Mouse (Mus musculus): ENCODE data around the gene D11Wsu47e.

D11Wsu47e gene

GRCm38 (mm10) chr11:113737912-113738311 is 53.7 kb downstream of the D11Wsu47e start:
- no peak for DNase-seq

DNA sequence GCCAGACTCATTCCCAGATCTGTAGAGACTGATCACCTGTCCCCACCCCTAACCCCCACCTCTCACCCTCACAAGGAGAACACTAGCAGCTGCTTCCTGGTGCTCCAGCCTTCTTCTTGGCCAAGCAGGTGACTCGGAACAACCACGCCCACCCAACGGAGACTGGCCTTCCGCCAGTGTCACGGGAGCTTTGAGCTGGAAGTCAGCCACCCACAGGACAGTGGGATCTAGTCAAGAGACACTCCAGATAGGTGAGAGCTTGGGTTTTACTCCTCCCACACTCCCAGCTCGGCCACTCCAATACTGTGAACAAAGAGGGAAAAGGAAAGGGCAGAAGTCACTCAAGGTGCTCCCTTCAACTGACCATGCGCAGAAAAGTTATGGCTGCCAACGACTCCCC is 55.0 kb downstream of the D11Wsu47e start:
- DNase-seq: no peak

GRCm38 (mm10) chr11:113740100-113740499 is 55.9 kb downstream of the D11Wsu47e start:
- DNase-seq: no peak

DNA sequence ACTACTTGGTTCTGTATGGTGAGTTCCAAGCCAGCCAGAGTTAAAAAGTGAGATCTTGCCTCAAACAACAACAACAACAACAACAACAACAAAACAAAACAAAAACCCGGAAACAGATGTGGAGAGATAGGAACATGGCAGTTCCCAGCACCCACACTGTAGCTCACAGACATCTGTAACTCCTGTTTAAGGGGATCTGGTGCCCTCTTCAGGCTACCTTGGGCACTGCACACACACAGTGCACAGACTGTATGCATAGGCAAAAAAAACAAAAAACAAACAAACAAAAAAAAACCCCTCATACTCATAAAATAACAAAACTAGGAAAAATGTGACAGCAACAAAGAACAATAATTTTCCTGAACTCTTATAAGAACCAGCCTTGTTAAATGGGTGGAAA is 58.8 kb downstream of the D11Wsu47e start:
- DNase-seq: no peak

All from cerebellum, adult 9-11 months (tissue).